8 mouse cellular contexts compared by ENCODE assay signal in genomic region chr3:108185460-108186097, GRCm38 (mm10). TPM values are rescaled to one million over a fixed set of nuclear protein-coding genes. Genes with fewer than 3 reads are reported as not detected.
DNase-seq lines count a peak whose midpoint lies in the region; ATAC-seq and TF ChIP-seq lines count a peak whose summit lies in the region.

No protein-coding gene starts in this region.

- H3K4me3 ChIP-seq in left cerebral cortex, adult 2 months = peak overlapping the region; percentile 79
- peak overlapping the region; percentile 87 for H3K4me3 ChIP-seq in brown adipose tissue, adult 24 weeks (ENCODE audit: insufficient read depth, low read depth, low read length)
- H3K4me3 ChIP-seq in hindbrain, embryonic 16.5 days (ENCODE audit: low read length) = peak overlapping the region; percentile 82
- peak overlapping the region; percentile 17 for H3K4me3 ChIP-seq in myocyte

- no peaks in the 10 kb centered on the region for H3K79me2 ChIP-seq in myocyte (ENCODE audit: control insufficient read depth, insufficient read depth)

- 0 out of 2 replicates have a peak overlapping the region, but pooled peaks have one; percentile 50 for H3K27ac ChIP-seq in left cerebral cortex, adult 2 months
- H3K27ac ChIP-seq in brown adipose tissue, adult 24 weeks (replicated peaks; ENCODE audit: low read depth, low read length) = no peak overlapping the region
- H3K27ac ChIP-seq in hindbrain, embryonic 16.5 days (ENCODE audit: low read depth, low read length) = peak overlapping the region; percentile 73; the same call in 1 of the 2 replicates

- no peaks in the 10 kb centered on the region for H3K9me3 ChIP-seq in hindbrain, embryonic 16.5 days (ENCODE audit: control insufficient read depth, low read length)

- H3K36me3 ChIP-seq in hindbrain, embryonic 16.5 days (ENCODE audit: control insufficient read depth, insufficient read depth, low read length) = peaks cover 3% of the 10 kb centered on the region; the same call in 1 of the 2 replicates
- no peaks in the 10 kb centered on the region for H3K36me3 ChIP-seq in myocyte (ENCODE audit: control insufficient read depth, insufficient read depth)

- 0 out of 2 replicates have a peak, but pooled peaks cover 3% of the 10 kb centered on the region for H3K4me1 ChIP-seq in brown adipose tissue, adult 24 weeks (ENCODE audit: control insufficient read depth, insufficient read depth, insufficient read length, low read length)
- H3K4me1 ChIP-seq in hindbrain, embryonic 16.5 days (ENCODE audit: control insufficient read depth, insufficient read depth, low read depth, low read length) = peaks cover 19% of the 10 kb centered on the region

- intact Hi-C loops in left cerebral cortex, adult 2 months (cut with DNase I) = loop anchor here (2.0 kb wide), 1 partner anchor 25 kb away; the partner anchor contains the start of gene Atxn7l2

- H3K9ac ChIP-seq in hindbrain, embryonic 16.5 days (ENCODE audit: low read depth, low read length) = peak overlapping the region; percentile 91

- DNase-seq in left cerebral cortex, adult 2 months (ENCODE audit: extremely low spot score in 1 of 2, low spot score in 2 of 2) = no peak
- DNase-seq in left cerebral cortex, adult 18-20 months (ENCODE audit: low spot score in 2 of 2) = no peak
- DNase-seq in MN1 (ENCODE audit: low spot score) = no peak
- no peak for DNase-seq in c-Kit-positive CD71-positive TER-119-positive erythroid progenitor cells, embryonic 14.5 days (ENCODE audit: low spot score)
- no peak for DNase-seq in cerebellum, postnatal 4 days (ENCODE audit: low spot score in 2 of 2)

- no peak for TF ChIP-seq POLR2A in myocyte (IDR thresholded peaks at IDR 0.05; ENCODE audit: insufficient read length, low read depth)

- 2% methylated on average over 16 of the region's 16 CpGs for WGBS in hindbrain, embryonic 16.5 days

- peak overlapping the region; percentile 82 for H3K4me2 ChIP-seq in hindbrain, embryonic 16.5 days (ENCODE audit: low read length)
- H3K4me2 ChIP-seq in myocyte (ENCODE audit: low read depth) = peak overlapping the region; percentile 78

- TF ChIP-seq CTCF in left cerebral cortex, adult 2 months (IDR thresholded peaks at IDR 0.05) = no peak

- no peak for ATAC-seq in hindbrain, embryonic 16.5 days

- no peaks in the 10 kb centered on the region for H3K27me3 ChIP-seq in hindbrain, embryonic 16.5 days (replicated peaks; ENCODE audit: control insufficient read depth, insufficient read depth, low read length)
- H3K27me3 ChIP-seq in myocyte (ENCODE audit: control insufficient read depth, insufficient read depth, insufficient read length) = peaks cover under 1% of the 10 kb centered on the region

- peak overlapping the region; percentile 44 for H3ac ChIP-seq in myocyte (ENCODE audit: control insufficient read depth, insufficient read length)

TF ChIP-seq in myocyte, 11 proteins besides CTCF, POLR2A, EP300 and RAD21:
- no peak for TF ChIP-seq MAX (IDR thresholded peaks at IDR 0.05; ENCODE audit: low read depth)

RNA-seq across cellular contexts. Expression of gene Amigo1, which starts 0.6 kb away (rescaled TPM):
- total RNA-seq in left cerebral cortex, adult 2 months (2021) = 10 to 100 TPM; 80.2 to 82.8 TPM
- 10 to 100 TPM; 78.2 to 79.7 TPM for total RNA-seq in left cerebral cortex, adult 18-20 months (2021)
- 5.8 and 10.1 TPM in 2 replicates for polyA plus RNA-seq in brown adipose tissue, adult 24 weeks (2012; ENCODE audit: insufficient read depth, insufficient read length, missing spikeins)
- polyA plus RNA-seq in hindbrain, embryonic 16.5 days (2015; fragmentation: Nextera tagmentation; extraction: Ambion mirVana) = 9.8 and 13.3 TPM in 2 replicates
- polyA plus RNA-seq in myocyte (2012; fragmentation: generic; extraction: Trizol) = 3.3 TPM

RNA-seq across cellular contexts. Expression of gene Cyb561d1, which starts 15.4 kb away (rescaled TPM):
- 10 to 100 TPM; 18.8 to 20.7 TPM for total RNA-seq in left cerebral cortex, adult 2 months (2021)
- 10 to 100 TPM; 20.6 to 21.4 TPM for total RNA-seq in left cerebral cortex, adult 18-20 months (2021)
- 3.5 and 4.8 TPM in 2 replicates for polyA plus RNA-seq in brown adipose tissue, adult 24 weeks (2012; ENCODE audit: insufficient read depth, insufficient read length, missing spikeins)
- polyA plus RNA-seq in hindbrain, embryonic 16.5 days (2015; fragmentation: Nextera tagmentation; extraction: Ambion mirVana) = 2.7 and 3.9 TPM in 2 replicates
- 3.2 TPM for polyA plus RNA-seq in myocyte (2012; fragmentation: generic; extraction: Trizol)

RNA-seq across cellular contexts. Expression of gene Atxn7l2, which starts 25.2 kb away (rescaled TPM):
- 10 to 100 TPM; 30.6 to 32.8 TPM for total RNA-seq in left cerebral cortex, adult 2 months (2021)
- total RNA-seq in left cerebral cortex, adult 18-20 months (2021) = 10 to 100 TPM; 22.9 to 27.9 TPM
- polyA plus RNA-seq in brown adipose tissue, adult 24 weeks (2012; ENCODE audit: insufficient read depth, insufficient read length, missing spikeins) = 0.91 and 2.4 TPM in 2 replicates
- polyA plus RNA-seq in hindbrain, embryonic 16.5 days (2015; fragmentation: Nextera tagmentation; extraction: Ambion mirVana) = 19.6 and 21.4 TPM in 2 replicates
- 2.7 TPM for polyA plus RNA-seq in myocyte (2012; fragmentation: generic; extraction: Trizol)

RNA-seq across cellular contexts. Expression of gene Gpr61, which starts 30.9 kb away (rescaled TPM):
- 10 to 100 TPM; 17.0 to 19.0 TPM for total RNA-seq in left cerebral cortex, adult 2 months (2021)
- total RNA-seq in left cerebral cortex, adult 18-20 months (2021) = 10 to 100 TPM; 18.4 to 22.3 TPM
- not detected in 2 replicates for polyA plus RNA-seq in brown adipose tissue, adult 24 weeks (2012; ENCODE audit: insufficient read depth, insufficient read length, missing spikeins)
- polyA plus RNA-seq in hindbrain, embryonic 16.5 days (2015; fragmentation: Nextera tagmentation; extraction: Ambion mirVana) = 8.4 and 10.6 TPM in 2 replicates
- polyA plus RNA-seq in myocyte (2012; fragmentation: generic; extraction: Trizol) = 0.06 TPM

RNA-seq across cellular contexts. Expression of gene Gnai3, which starts 39.6 kb away (rescaled TPM):
- total RNA-seq in left cerebral cortex, adult 2 months (2021) = 10 to 100 TPM; 26.9 to 28.6 TPM
- total RNA-seq in left cerebral cortex, adult 18-20 months (2021) = 10 to 100 TPM; 29.0 to 30.4 TPM
- polyA plus RNA-seq in brown adipose tissue, adult 24 weeks (2012; ENCODE audit: insufficient read depth, insufficient read length, missing spikeins) = 20.7 and 24.7 TPM in 2 replicates
- polyA plus RNA-seq in hindbrain, embryonic 16.5 days (2015; fragmentation: Nextera tagmentation; extraction: Ambion mirVana) = 116 and 126 TPM in 2 replicates
- 20.1 TPM for polyA plus RNA-seq in myocyte (2012; fragmentation: generic; extraction: Trizol)

Comparison
In these comparisons a context has a peak if more than half of its experiments do, and no peak if none do; other contexts are left out.
1. H3K4me3 ChIP-seq: peak in every context shown above with its lines; median percentile 87 in brown adipose tissue, adult 24 weeks; 82 in hindbrain, embryonic 16.5 days; 79 in left cerebral cortex, adult 2 months; 17 in myocyte.